Mouse (Mus musculus): ENCODE measurements around the gene Rbbp6. TPM values are rescaled to one million over a fixed set of nuclear protein-coding genes. Genes with fewer than 3 reads are reported as not detected.

Rbbp6 gene
- 133 and 137 TPM in 2 replicates for total RNA-seq (2017)

DNA sequence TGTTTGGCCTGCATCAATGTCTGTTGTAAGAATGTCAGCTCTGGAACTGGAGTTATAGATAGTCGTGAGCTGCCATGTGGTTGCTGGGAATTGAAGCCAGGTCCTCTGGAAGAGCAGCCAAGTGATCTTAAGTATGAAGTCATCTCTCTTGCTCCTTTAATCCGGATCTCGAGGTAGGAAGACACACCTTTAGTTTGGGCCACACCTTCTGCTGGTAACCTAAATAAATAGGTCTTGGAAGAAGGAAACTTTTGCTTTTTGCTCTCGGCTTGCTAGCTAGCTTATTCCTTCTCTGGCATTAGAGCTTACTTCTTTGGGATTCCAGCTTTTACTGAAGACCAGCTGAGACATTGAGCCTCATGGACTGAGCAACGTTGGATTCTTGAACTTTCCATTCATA lies at the start of gene Rbbp6:
Gene Rbbp6, plus strand, starts transcription at position 301 of the 400 bp plus-strand sequence.
- ATAC-seq (ENCODE audit: extremely low read depth, insufficient number of reproducible peaks, low FRiP score, poor library complexity, severe bottlenecking) = no peak

DNA sequence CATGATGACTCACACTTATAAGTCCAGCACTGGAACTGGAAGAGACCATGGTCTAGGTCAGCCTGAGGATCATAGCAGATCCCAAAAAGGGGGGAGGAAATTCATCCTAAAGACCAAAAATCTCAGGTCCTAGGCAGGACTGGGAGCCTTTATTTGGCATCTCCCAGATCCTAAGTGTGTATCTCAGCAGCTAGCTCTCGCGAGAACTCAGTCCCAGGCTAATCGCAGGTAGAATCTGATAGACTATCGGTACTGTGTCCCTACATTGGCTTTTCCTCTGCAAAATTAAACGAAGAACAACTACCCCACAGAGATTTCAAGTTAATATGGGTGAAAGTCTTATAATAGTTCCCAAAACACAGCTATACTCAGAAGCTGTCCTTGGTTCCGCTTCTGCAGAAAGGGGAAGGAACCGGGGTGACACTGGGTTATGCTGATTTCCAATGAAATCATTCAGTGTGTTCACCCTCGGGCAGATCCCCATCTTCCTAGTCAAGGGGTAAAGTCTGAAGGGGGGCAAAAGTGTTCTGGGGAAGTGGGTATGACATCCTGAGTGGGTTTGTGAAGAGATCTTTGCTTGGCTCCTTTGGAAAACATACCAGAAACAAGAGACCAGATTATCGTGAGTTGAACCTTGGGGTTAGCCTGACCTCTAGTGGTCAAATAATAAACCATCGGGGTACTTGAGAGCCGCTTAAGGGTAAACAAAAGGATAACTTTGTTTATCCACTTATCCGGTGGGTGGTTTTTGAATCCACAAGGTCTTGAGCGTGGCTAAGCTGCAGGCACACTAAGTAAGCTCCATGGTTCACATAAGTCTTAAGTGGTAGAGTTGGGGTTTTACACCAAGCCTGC lies 45.5 kb upstream of the Rbbp6 start:
- peak; percentile 75 for ATAC-seq (ENCODE audit: extremely low read depth, insufficient number of reproducible peaks, low FRiP score, poor library complexity, severe bottlenecking)

DNA sequence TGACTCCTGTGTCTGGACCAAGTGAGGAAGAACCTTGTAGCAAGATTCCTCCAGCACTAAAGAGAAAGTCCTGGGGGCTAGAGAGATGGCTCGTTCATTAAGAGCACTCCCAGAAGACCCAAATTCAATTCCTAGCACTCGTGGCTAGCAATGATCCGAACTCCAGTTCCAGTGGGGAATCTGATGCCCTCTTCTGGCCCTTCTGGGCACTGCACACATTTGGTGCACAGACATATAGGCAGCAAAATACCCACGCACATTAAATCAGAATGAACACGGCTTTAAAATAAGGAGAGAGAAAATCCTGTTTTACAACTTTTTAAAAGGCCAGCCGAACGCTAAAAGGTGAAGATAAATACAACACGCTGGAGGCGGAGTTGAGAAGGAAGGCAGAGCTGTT lies 43.9 kb upstream of the Rbbp6 start:
- ATAC-seq (ENCODE audit: extremely low read depth, insufficient number of reproducible peaks, low FRiP score, poor library complexity, severe bottlenecking) = no peak

DNA sequence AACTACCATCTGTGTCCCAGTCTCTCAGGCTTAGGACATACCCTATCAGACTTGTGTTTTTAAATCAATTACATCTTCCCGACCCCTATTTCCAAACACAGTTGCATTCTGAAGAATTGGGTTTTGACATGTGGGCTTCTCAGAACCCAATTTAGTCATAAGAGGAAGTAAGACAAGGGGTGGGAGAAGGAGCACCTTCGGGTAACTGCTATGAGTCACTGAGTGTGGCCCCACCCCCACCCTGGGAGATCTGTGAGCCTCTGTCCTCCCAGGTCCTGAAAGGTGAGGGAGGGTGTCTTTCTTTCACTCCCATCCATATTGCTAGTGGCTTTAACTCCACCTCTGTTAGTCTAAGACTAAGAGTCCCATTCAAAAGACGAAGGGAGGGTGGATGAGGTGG lies 41.2 kb upstream of the Rbbp6 start:
- ATAC-seq (ENCODE audit: extremely low read depth, insufficient number of reproducible peaks, low FRiP score, poor library complexity, severe bottlenecking) = peak; percentile 17; the same call in 1 of the 2 replicates

DNA sequence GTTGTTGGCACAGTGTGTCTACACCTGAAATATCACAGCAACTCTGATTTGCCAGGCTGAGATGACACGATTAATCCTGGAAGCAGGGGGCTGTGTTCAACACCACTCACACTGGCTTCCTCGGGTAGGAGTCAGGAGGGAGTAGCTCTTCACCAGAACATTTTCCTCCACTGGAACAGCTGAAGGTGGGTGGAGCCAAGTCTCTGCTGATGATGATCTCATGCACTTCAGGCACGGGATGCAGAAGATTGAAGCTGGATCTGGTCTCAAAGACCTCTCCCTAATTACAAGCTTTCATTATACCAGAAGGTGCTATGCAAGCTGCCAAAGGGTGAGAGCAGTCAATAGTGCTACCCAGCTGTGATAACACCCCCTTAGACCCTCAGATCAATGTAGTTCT lies 35.0 kb upstream of the Rbbp6 start:
- ATAC-seq (ENCODE audit: extremely low read depth, insufficient number of reproducible peaks, low FRiP score, poor library complexity, severe bottlenecking) = no peak

DNA sequence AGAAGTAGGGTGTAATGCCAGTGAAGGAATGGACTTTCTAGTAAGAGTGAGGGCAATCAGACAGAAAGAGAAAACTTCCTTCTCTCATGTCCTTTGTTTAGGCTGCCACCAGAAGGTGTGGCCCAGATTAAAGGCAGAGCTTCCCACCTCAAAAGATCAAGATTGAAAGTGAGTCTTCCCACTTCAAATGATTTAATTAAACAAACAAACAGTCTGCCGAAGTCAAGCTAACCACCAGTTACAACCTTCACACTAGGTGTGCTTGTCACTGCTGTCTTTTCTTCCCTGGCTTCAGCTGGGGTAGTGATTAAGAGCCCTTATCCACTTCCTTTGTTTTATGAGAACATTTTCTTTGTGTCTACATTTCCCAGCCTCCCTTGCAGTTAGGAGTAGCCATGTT lies 33.3 kb upstream of the Rbbp6 start:
- no peak for ATAC-seq (ENCODE audit: extremely low read depth, insufficient number of reproducible peaks, low FRiP score, poor library complexity, severe bottlenecking)

DNA sequence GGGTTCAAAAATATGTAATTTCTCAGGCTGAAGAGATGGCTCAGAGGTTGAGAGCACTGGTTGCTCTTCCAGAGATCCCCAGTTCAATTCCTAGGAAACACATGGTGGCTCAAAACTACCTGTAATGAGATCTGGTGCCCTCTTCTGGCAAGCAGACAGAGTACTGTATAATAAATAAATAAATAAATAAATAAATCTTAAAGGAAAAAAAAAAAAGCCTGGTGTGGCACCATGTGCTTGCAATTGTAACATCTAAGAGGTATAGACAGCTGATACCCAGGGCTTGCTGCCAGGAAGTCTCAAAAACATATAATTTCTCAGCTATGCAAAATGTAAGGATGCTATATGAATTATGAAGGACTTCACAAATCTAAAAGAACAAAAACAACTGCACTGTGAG lies 28.9 kb upstream of the Rbbp6 start:
- no peak for ATAC-seq (ENCODE audit: extremely low read depth, insufficient number of reproducible peaks, low FRiP score, poor library complexity, severe bottlenecking)

DNA sequence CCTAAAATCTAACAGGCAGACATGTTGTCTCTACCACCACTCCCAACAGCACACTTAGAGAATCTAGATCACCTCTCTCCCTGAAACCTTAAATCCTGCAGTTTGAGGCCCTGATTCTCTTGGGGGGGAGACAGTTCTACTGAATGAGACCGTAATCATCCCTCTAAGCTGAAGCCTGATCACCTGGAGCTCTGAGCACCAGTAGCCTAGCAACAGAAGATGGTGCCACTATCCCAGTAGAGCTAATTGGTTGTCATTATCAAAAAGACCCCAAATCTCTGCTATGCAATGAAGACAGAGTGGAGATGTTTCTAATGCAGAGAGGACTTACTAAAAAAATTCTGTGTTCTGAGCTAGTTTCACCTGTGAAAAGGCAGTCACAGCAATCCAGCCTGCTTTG lies 27.3 kb upstream of the Rbbp6 start:
- ATAC-seq (ENCODE audit: extremely low read depth, insufficient number of reproducible peaks, low FRiP score, poor library complexity, severe bottlenecking) = no peak

DNA sequence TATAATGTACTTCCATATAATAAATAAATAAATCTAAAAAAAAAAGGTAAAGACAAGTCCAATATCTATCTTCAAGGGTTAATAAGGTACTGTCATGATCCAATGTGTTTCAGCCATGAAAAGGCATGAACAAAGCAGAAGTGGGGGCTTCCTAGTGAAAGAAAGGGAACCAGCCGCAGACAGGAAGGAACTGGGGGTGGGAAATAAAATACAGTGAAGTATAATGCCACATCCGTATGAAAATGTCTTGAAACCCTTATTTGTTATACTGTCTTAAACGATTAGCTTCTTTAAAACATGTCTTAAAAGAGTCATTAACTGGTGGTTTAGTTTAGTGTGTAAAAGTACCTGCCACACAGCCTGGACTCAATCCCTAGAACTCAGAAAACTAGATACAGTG lies 26.3 kb upstream of the Rbbp6 start:
- ATAC-seq (ENCODE audit: extremely low read depth, insufficient number of reproducible peaks, low FRiP score, poor library complexity, severe bottlenecking) = no peak

DNA sequence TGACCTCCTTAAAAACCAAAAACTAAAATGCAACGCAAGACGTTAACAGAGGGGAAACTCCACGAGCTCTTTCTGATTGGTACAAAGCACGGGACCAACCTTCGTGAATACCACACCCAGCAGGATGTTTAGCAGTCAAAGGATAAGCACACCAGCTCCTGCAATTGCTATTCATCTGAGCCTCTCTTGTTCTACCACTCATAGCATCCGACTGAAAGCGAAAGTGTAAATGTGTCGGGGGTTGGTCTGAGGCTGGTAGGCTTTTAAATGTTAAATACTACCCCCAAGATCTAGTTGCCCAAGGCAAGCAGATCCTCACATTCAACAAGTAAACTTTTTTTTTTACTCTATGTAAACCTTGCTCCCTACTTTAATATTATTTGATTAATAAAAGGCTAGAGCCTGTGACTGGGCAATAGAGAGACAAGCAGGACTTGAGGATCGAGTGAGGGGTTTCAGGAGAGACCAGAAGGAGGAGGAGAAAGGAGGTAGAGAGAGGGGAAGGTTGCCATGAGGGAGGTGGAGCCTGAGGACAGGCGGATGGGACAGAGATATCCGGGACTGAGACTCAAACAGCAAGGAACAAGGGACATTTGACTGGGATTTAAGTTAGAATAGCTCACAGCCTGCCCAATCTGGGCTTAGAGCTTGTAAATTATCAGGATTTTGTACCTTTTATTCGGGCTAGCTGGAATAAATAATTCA lies 25.0 kb upstream of the Rbbp6 start:
- peak; percentile 82 for ATAC-seq (ENCODE audit: extremely low read depth, insufficient number of reproducible peaks, low FRiP score, poor library complexity, severe bottlenecking)

DNA sequence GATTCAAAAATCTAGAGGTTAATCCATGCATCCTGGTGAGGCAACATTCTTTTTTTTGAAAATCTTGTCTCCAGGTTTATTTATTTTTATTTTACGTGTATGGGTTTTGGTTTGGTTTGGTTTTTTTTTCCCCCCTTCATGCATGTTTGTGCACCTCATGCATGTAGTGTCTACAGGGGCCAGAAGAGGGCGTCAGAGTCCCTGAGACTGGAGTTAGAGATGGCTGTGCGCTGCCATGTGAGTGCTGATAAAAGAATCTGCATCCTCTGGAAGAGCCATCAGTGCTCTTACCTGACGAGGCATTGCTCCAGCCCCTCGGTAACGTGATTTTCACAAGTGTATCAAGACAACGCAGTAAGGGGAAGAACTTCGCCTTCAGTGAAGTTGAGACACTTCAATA lies 23.4 kb upstream of the Rbbp6 start:
- ATAC-seq (ENCODE audit: extremely low read depth, insufficient number of reproducible peaks, low FRiP score, poor library complexity, severe bottlenecking) = no peak

DNA sequence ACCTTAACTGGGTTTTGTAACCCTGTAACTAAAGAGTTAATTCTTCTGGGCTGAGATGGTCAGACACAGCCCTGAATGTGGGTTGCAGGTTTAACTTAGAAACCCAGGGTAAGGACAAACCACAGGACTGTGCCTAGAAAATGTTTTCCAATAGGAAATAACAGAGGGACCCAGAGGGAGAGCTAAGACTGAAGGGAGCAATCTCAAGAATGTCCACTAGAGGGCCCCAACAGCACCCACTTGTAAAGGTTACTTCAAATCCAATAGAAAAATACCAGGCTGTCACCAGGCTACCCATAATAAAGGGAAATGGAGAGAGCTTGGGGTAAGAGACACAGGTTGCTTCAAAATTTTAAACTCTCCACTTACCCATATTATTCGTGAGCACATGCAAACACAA lies 20.3 kb upstream of the Rbbp6 start:
- peak; percentile 75 for ATAC-seq (ENCODE audit: extremely low read depth, insufficient number of reproducible peaks, low FRiP score, poor library complexity, severe bottlenecking)

DNA sequence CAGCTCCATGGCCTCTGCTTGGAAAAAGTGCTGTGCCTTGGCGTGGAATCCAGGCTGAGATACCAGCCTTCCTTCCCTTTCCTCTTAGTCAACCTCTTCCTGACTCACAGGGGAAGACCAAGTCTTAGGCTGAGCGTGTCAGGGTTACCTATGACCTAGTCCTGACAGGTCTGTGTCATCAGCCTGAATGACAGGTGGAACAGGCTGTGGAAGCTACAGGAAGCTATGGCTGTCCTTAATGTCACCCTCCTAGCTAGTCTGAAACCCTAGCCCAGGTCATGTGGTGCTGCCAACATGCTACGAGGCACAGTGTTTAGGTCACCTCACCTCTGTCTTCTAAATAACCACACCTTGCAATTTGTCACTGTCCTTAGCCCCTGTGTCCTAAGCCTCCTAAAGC lies 16.2 kb upstream of the Rbbp6 start:
- no peak for ATAC-seq (ENCODE audit: extremely low read depth, insufficient number of reproducible peaks, low FRiP score, poor library complexity, severe bottlenecking)

DNA sequence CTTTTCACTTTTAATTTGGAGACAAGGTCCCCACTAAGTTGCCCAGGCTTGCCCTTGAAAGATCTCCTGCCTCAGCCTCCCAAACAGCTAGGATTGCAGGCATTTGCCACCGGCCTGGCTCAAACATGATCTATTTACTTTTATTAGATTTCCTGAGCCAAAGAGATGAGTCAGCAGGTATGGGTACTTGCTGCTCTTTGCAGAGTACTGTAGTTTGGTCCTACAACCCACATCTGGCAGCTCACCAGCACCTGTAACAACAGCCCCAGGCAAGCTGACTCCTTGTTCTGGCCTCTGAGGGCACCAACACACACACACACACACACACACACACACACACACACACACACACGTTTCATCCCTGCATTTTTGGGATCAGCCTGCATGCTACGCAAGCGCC lies 14.0 kb upstream of the Rbbp6 start:
- ATAC-seq (ENCODE audit: extremely low read depth, insufficient number of reproducible peaks, low FRiP score, poor library complexity, severe bottlenecking) = no peak

DNA sequence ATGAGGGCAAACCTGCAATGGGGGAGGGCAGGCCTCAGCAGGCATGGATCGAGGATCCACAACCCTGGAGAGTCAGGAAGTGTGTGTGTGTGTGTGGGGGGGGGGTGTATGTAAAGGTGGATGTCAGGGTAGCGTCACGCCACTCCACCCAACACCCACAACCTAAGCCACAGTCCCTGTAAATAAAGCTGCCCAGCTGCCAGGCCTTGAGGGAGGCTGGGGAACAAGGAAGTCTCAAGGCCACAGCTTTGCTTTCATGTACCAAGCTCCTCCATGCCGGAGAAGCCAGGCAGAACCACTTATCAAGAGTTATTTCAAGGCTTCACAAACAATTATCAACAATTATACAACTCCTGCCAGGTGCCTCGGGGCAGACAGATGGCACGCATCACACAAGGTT lies 13.4 kb upstream of the Rbbp6 start:
- no peak for ATAC-seq (ENCODE audit: extremely low read depth, insufficient number of reproducible peaks, low FRiP score, poor library complexity, severe bottlenecking)

DNA sequence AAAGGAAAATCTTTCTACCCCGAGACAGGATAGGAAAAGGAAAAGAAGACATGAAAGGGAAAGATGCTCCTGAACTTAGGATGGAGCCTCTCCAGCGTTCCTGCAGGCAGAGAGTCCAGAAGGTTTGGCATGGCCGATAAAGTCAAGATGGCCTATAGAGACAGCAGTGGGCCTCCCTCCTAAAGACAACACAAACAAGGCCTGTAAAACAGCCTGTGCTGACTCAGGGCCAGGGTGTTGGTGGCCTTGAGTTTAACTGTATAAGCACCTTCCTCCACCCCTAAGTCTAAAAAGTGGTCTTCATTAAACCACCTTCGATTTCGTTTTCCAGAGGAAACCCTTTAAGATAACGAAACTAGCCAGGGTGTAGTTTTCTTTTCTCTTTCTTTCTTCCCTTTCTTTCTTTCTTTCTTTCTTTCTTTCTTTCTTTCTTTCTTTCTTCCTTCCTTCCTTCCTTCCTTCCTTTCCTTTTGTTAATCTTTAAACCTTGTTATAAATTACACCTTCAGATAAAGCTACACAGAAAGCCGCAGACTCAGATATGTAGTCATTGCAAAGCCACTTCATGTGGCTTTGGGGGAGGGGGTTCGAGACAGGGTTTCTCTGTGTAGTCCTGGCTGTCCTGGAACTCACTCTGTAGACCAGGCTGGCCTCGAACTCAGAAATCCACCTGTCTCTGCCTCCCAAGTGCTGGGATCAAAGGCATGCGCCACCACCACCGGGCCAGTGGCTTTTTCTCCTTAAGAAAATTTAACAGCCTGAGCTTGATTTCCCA lies 10.8 kb upstream of the Rbbp6 start:
- no peak for ATAC-seq (ENCODE audit: extremely low read depth, insufficient number of reproducible peaks, low FRiP score, poor library complexity, severe bottlenecking)

DNA sequence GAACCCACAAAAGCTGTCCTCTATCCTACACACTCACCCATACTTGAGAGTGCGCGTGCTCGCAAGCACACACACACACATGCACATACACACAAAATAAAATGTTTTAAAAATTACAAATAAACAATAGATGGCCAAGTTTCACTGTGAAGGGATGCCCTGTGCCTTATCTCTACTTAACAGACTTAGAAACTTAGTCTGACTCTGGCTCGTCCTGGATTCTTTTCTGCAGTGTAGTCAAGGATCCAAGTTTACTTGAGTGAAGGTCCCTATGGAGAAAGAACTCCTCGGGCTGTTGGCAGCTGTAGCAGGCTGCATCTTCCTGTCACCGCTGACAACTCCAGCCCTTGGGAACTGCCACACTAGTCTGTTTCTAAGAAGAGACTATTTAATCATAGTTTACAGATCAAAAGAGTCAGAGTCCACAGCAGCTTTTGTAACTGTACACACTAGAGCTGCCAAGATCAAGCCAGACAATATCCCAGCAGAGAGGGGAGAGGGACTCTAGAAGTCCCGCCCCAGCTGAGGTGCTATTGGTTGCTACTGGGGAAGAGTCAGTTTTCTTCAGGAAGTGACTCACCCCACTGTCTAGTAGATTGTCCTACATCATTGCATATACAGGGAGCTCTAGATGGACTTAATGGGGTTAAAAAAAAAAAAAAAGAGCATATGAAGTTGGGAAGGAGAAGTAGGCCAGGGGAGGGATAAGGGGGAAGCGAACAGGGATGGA lies 10.1 kb upstream of the Rbbp6 start:
- ATAC-seq (ENCODE audit: extremely low read depth, insufficient number of reproducible peaks, low FRiP score, poor library complexity, severe bottlenecking) = no peak

DNA sequence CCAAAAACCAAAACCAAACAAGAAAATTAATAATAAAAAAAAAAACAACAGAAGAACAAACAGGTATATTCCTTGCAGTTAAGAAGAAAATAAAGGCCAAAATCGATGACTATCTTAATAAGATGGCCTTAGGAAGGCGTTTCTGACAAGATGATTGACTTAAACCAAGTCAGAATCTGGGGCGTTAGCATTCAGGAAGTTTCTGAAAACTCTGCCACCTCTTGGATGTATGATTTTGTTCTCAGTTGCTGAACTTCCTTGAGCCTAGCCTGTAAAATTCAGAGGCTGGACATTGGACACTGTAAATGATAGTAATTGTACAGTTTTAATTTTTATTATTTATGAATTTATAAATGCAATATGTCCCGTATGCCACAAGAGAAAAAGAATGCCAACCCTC lies 3.3 kb downstream of the Rbbp6 start:
- no peak for ATAC-seq (ENCODE audit: extremely low read depth, insufficient number of reproducible peaks, low FRiP score, poor library complexity, severe bottlenecking)

Data from neutrophil, adult 5-6 weeks (primary cell).